Mouse (Mus musculus): Measurements from ENCODE around the gene Ric8a. TPM values are rescaled to one million over a fixed set of nuclear protein-coding genes. Genes with fewer than 3 reads are reported as not detected.

Ric8a gene
- polyA plus RNA-seq, 1 experiment from 2014 or later, result 59.0 TPM

- H3K4me2 ChIP-seq (ENCODE audit: low read depth, low read length), result no peak within 1 kb of the TSS
- no peak within 1 kb of the TSS for H3K9ac ChIP-seq (ENCODE audit: low read length)
- peak; percentile 90 for ATAC-seq (ENCODE audit: low read depth)
- H3K36me3 ChIP-seq (ENCODE audit: control insufficient read depth, insufficient read depth, low read length), result no peaks in the 10 kb centered on the region
- H3K4me1 ChIP-seq (replicated peaks; ENCODE audit: control insufficient read depth, insufficient read depth, low read length), result peaks cover 8% of the 10 kb centered on the region
- H3K27ac ChIP-seq (ENCODE audit: low read length), result no peak within 1 kb of the TSS
- 21% methylated on average over 14 of the region's 14 CpGs for WGBS
- H3K9me3 ChIP-seq (ENCODE audit: control insufficient read depth, low read length), result no peaks in the 10 kb centered on the region
- no peak within 1 kb of the TSS for H3K4me3 ChIP-seq (ENCODE audit: low read length)
- H3K27me3 ChIP-seq (ENCODE audit: control insufficient read depth, insufficient read depth, low read depth, low read length), result peaks cover 3% of the 10 kb centered on the region; the same call in 1 of the 2 replicates
Measured at GRCm38 (mm10) chr7:140844905-140845665, 11.7 kb upstream of the Ric8a start, which contains the start of gene Scgb1c1. TSS of gene Scgb1c1 (plus strand) at chr7:140845547.

GRCm38 (mm10) chr7:140845683-140846082 is 11.1 kb upstream of the Ric8a start:
- 64% methylated on average over 4 of the region's 4 CpGs for WGBS
- peaks cover 8% of the 10 kb centered on the region for H3K4me1 ChIP-seq (replicated peaks; ENCODE audit: control insufficient read depth, insufficient read depth, low read length)
- H3K36me3 ChIP-seq (ENCODE audit: control insufficient read depth, insufficient read depth, low read length), result no peaks in the 10 kb centered on the region
- H3K9me3 ChIP-seq (ENCODE audit: control insufficient read depth, low read length), result no peaks in the 10 kb centered on the region
- peaks cover 3% of the 10 kb centered on the region; the same call in 1 of the 2 replicates for H3K27me3 ChIP-seq (ENCODE audit: control insufficient read depth, insufficient read depth, low read depth, low read length)
- no peak for ATAC-seq (ENCODE audit: low read depth)
- H3K27ac ChIP-seq (ENCODE audit: low read length), result no peak overlapping the region
- no peak overlapping the region for H3K4me3 ChIP-seq (ENCODE audit: low read length)
- H3K4me2 ChIP-seq (ENCODE audit: low read depth, low read length), result no peak overlapping the region
- no peak overlapping the region for H3K9ac ChIP-seq (ENCODE audit: low read length)

- no peaks in the 10 kb centered on the region for H3K9me3 ChIP-seq (ENCODE audit: control insufficient read depth, low read length)
- peaks cover 3% of the 10 kb centered on the region; the same call in 1 of the 2 replicates for H3K36me3 ChIP-seq (ENCODE audit: control insufficient read depth, insufficient read depth, low read length)
- H3K4me2 ChIP-seq (ENCODE audit: low read depth, low read length), result no peak overlapping the region
- ATAC-seq (ENCODE audit: low read depth), result no peak
- 72% methylated on average over 10 of the region's 10 CpGs for WGBS
- no peak overlapping the region for H3K9ac ChIP-seq (ENCODE audit: low read length)
- H3K27me3 ChIP-seq (ENCODE audit: control insufficient read depth, insufficient read depth, low read depth, low read length), result peaks cover 3% of the 10 kb centered on the region; the same call in 1 of the 2 replicates
- no peak overlapping the region for H3K27ac ChIP-seq (ENCODE audit: low read length)
- no peak overlapping the region for H3K4me3 ChIP-seq (ENCODE audit: low read length)
- peaks cover 8% of the 10 kb centered on the region for H3K4me1 ChIP-seq (replicated peaks; ENCODE audit: control insufficient read depth, insufficient read depth, low read length)
Measured at GRCm38 (mm10) chr7:140846676-140847075, 10.1 kb upstream of the Ric8a start.

- 0 out of 2 replicates have a peak within 1 kb of the TSS, but pooled peaks have one; percentile 19 for H3K9ac ChIP-seq (ENCODE audit: low read length)
- 0 out of 2 replicates have a peak, but pooled peaks have one; percentile 6 for ATAC-seq (ENCODE audit: low read depth)
- H3K9me3 ChIP-seq (ENCODE audit: control insufficient read depth, low read length), result no peaks in the 10 kb centered on the region
- H3K4me3 ChIP-seq (ENCODE audit: low read length), result no peak within 1 kb of the TSS
- H3K36me3 ChIP-seq (ENCODE audit: control insufficient read depth, insufficient read depth, low read length), result peaks cover 12% of the 10 kb centered on the region
- H3K27me3 ChIP-seq (ENCODE audit: control insufficient read depth, insufficient read depth, low read depth, low read length), result no peaks in the 10 kb centered on the region; the same call in 1 of the 2 replicates
- no peak within 1 kb of the TSS for H3K27ac ChIP-seq (ENCODE audit: low read length)
- 42% methylated on average over 11 of the region's 11 CpGs for WGBS
- no peak within 1 kb of the TSS for H3K4me2 ChIP-seq (ENCODE audit: low read depth, low read length)
- H3K4me1 ChIP-seq (replicated peaks; ENCODE audit: control insufficient read depth, insufficient read depth, low read length), result peaks cover 8% of the 10 kb centered on the region
Measured at GRCm38 (mm10) chr7:140847755-140848580, 8.8 kb upstream of the Ric8a start, which contains the start of gene Odf3. TSS of gene Odf3 (plus strand) at chr7:140847805.

GRCm38 (mm10) chr7:140848591-140848990 is 8.2 kb upstream of the Ric8a start:
- Histone ChIP-seq H3K9me3 (ENCODE audit: control insufficient read depth, low read length) (no peaks in the 10 kb centered on the region), H3K9ac (ENCODE audit: low read length) (no peak overlapping the region), H3K36me3 (ENCODE audit: control insufficient read depth, insufficient read depth, low read length) (peaks cover 18% of the 10 kb centered on the region), H3K27me3 (ENCODE audit: control insufficient read depth, insufficient read depth, low read depth, low read length) (no peaks in the 10 kb centered on the region; the same call in 1 of the 2 replicates), H3K4me2 (ENCODE audit: low read depth, low read length) (no peak overlapping the region), H3K4me3 (ENCODE audit: low read length) (no peak overlapping the region), H3K27ac (ENCODE audit: low read length) (no peak overlapping the region), H3K4me1 (replicated peaks; ENCODE audit: control insufficient read depth, insufficient read depth, low read length) (peaks cover 8% of the 10 kb centered on the region)
- WGBS, result 87% methylated on average over 10 of the region's 10 CpGs
- ATAC-seq (ENCODE audit: low read depth), result no peak

- Histone ChIP-seq H3K9me3 (ENCODE audit: control insufficient read depth, low read length) (no peaks in the 10 kb centered on the region), H3K27me3 (ENCODE audit: control insufficient read depth, insufficient read depth, low read depth, low read length) (no peaks in the 10 kb centered on the region), H3K4me2 (ENCODE audit: low read depth, low read length) (no peak overlapping the region), H3K9ac (ENCODE audit: low read length) (no peak overlapping the region), H3K4me3 (ENCODE audit: low read length) (no peak overlapping the region), H3K4me1 (replicated peaks; ENCODE audit: control insufficient read depth, insufficient read depth, low read length) (peaks cover 12% of the 10 kb centered on the region), H3K27ac (ENCODE audit: low read length) (no peak overlapping the region), H3K36me3 (ENCODE audit: control insufficient read depth, insufficient read depth, low read length) (peaks cover 24% of the 10 kb centered on the region)
- no peak for ATAC-seq (ENCODE audit: low read depth)
- 95% methylated on average over 4 of the region's 4 CpGs for WGBS
Measured at GRCm38 (mm10) chr7:140851916-140852315, 4.8 kb upstream of the Ric8a start.

- no peak for ATAC-seq (ENCODE audit: low read depth)
- 81% methylated on average over 9 of the region's 9 CpGs for WGBS
- no peak overlapping the region for H3K27ac ChIP-seq (ENCODE audit: low read length)
Measured at GRCm38 (mm10) chr7:140853386-140853785, 3.4 kb upstream of the Ric8a start.

GRCm38 (mm10) chr7:140854483-140854882 is 2.3 kb upstream of the Ric8a start:
- ATAC-seq (ENCODE audit: low read depth), result no peak
- H3K27ac ChIP-seq (ENCODE audit: low read length), result no peak overlapping the region
- no peak overlapping the region for H3K4me3 ChIP-seq (ENCODE audit: low read length)
- H3K4me1 ChIP-seq (replicated peaks; ENCODE audit: control insufficient read depth, insufficient read depth, low read length), result peaks cover 17% of the 10 kb centered on the region
- H3K9me3 ChIP-seq (ENCODE audit: control insufficient read depth, low read length), result no peaks in the 10 kb centered on the region
- WGBS, result 90% methylated on average over 18 of the region's 18 CpGs
- H3K36me3 ChIP-seq (ENCODE audit: control insufficient read depth, insufficient read depth, low read length), result peaks cover 26% of the 10 kb centered on the region
- H3K27me3 ChIP-seq (ENCODE audit: control insufficient read depth, insufficient read depth, low read depth, low read length), result no peaks in the 10 kb centered on the region
- no peak overlapping the region for H3K9ac ChIP-seq (ENCODE audit: low read length)
- H3K4me2 ChIP-seq (ENCODE audit: low read depth, low read length), result no peak overlapping the region

More at GRCm38 (mm10) chr7:140853386-140853785, 3.4 kb upstream of the Ric8a start:
- Histone ChIP-seq H3K27me3 (ENCODE audit: control insufficient read depth, insufficient read depth, low read depth, low read length) (no peaks in the 10 kb centered on the region), H3K4me3 (ENCODE audit: low read length) (no peak overlapping the region), H3K9ac (ENCODE audit: low read length) (no peak overlapping the region), H3K4me2 (ENCODE audit: low read depth, low read length) (no peak overlapping the region), H3K36me3 (ENCODE audit: control insufficient read depth, insufficient read depth, low read length) (peaks cover 24% of the 10 kb centered on the region), H3K4me1 (replicated peaks; ENCODE audit: control insufficient read depth, insufficient read depth, low read length) (peaks cover 13% of the 10 kb centered on the region), H3K9me3 (ENCODE audit: control insufficient read depth, low read length) (no peaks in the 10 kb centered on the region)

GRCm38 (mm10) chr7:140855181-140855580 is 1.6 kb upstream of the Ric8a start:
- Histone ChIP-seq H3K4me1 (replicated peaks; ENCODE audit: control insufficient read depth, insufficient read depth, low read length) (peaks cover 17% of the 10 kb centered on the region), H3K9ac (ENCODE audit: low read length) (peak overlapping the region; percentile 83), H3K9me3 (ENCODE audit: control insufficient read depth, low read length) (no peaks in the 10 kb centered on the region), H3K4me2 (ENCODE audit: low read depth, low read length) (peak overlapping the region; percentile 98), H3K27me3 (ENCODE audit: control insufficient read depth, insufficient read depth, low read depth, low read length) (no peaks in the 10 kb centered on the region), H3K27ac (ENCODE audit: low read length) (no peak overlapping the region; the same call in 1 of the 2 replicates), H3K4me3 (ENCODE audit: low read length) (peak overlapping the region; percentile 68), H3K36me3 (ENCODE audit: control insufficient read depth, insufficient read depth, low read length) (peaks cover 28% of the 10 kb centered on the region)
- ATAC-seq (ENCODE audit: low read depth), result no peak
- whole genome bisulfite sequencing, result 67% methylated on average over 9 of the region's 9 CpGs

All from lung, embryonic 16.5 days (tissue).